Mouse (Mus musculus): ENCODE measurements around the gene Lipa. TPM values are rescaled to one million over a fixed set of nuclear protein-coding genes. Genes with fewer than 3 reads are reported as not detected.

Lipa gene
- polyA plus RNA-seq, 1 experiment from 2014 or later: 26.7 TPM

DNA sequence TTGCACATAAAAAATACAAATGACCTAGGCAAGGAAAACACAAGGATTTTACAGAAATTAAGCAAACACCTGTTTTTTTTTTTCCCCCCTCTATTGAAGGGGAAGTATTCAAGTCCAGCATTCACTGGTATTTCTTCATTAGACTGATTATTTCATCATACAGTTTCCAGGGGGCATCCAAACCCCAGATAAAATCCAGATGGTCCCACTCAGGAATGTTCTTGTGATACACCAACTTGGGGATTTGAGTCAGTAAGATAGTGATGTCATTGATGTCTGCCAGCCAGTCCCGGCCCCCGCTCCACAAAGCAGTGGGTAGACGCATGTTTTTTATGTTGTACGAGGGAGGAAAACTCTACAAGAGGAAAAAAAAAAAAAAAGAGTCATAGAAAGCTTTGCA is 33.4 kb downstream of the Lipa start:
- no peaks in the 10 kb centered on the region for H3K9me3 ChIP-seq (ENCODE audit: control insufficient read depth, low read length)
- H3K4me3 ChIP-seq (ENCODE audit: low read length): no peak overlapping the region
- H3K4me1 ChIP-seq (ENCODE audit: control insufficient read depth, insufficient read depth, low read length): no peaks in the 10 kb centered on the region
- no peak overlapping the region for H3K9ac ChIP-seq (ENCODE audit: low read depth, low read length)
- no peak overlapping the region for H3K4me2 ChIP-seq (replicated peaks; ENCODE audit: low read depth, low read length)
- H3K27me3 ChIP-seq (ENCODE audit: control insufficient read depth, insufficient read depth, low read length): no peaks in the 10 kb centered on the region
- ATAC-seq (ENCODE audit: low FRiP score, low TSS enrichment): no peak
- 90% methylated on average over 4 of the region's 4 CpGs for WGBS
- no peak overlapping the region for H3K27ac ChIP-seq (ENCODE audit: low read depth, low read length)
- peaks cover 2% of the 10 kb centered on the region; the same call in 1 of the 2 replicates for H3K36me3 ChIP-seq (ENCODE audit: control insufficient read depth, insufficient read depth, low read length)

DNA sequence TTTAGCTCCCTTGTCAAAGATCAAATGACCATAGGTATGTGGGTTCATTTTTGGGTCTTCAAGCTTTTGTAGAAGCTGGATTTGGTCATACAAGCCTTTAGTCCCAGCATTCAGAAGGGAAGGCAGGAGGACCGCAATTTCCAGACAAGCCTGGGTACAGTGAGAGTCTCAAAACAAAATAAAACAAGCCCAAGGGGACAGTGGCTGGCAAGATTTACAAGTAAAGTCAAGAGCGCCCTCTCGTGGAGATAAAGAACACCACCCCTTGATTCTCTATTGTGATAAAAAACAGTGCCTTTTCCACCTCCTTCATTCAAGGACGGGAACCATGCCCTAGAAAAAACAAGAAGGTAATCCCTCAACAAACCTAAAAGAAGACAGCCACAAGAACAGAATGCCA is 43.7 kb downstream of the Lipa start:
- H3K4me3 ChIP-seq (ENCODE audit: low read length): no peak overlapping the region
- H3K4me1 ChIP-seq (ENCODE audit: control insufficient read depth, insufficient read depth, low read length): no peaks in the 10 kb centered on the region
- H3K36me3 ChIP-seq (ENCODE audit: control insufficient read depth, insufficient read depth, low read length): no peaks in the 10 kb centered on the region
- ATAC-seq (ENCODE audit: low FRiP score, low TSS enrichment): no peak
- no peaks in the 10 kb centered on the region for H3K9me3 ChIP-seq (ENCODE audit: control insufficient read depth, low read length)
- H3K27me3 ChIP-seq (ENCODE audit: control insufficient read depth, insufficient read depth, low read length): no peaks in the 10 kb centered on the region
- H3K9ac ChIP-seq (ENCODE audit: low read depth, low read length): no peak overlapping the region
- H3K27ac ChIP-seq (ENCODE audit: low read depth, low read length): no peak overlapping the region
- no peak overlapping the region for H3K4me2 ChIP-seq (replicated peaks; ENCODE audit: low read depth, low read length)
- 16% methylated on average over 4 of the region's 4 CpGs for WGBS

GRCm38 (mm10) chr19:34474991-34475971 is 52.0 kb downstream of the Lipa start, which contains the start of gene Ch25h:
Ch25h (minus strand) TSS chr19:34475164.
- peak within 1 kb of the TSS; percentile 48 for H3K4me3 ChIP-seq (ENCODE audit: low read length)
- H3K27me3 ChIP-seq (ENCODE audit: control insufficient read depth, insufficient read depth, low read length): peaks cover 21% of the 10 kb centered on the region
- WGBS: 1% methylated on average over 35 of the region's 35 CpGs

DNA sequence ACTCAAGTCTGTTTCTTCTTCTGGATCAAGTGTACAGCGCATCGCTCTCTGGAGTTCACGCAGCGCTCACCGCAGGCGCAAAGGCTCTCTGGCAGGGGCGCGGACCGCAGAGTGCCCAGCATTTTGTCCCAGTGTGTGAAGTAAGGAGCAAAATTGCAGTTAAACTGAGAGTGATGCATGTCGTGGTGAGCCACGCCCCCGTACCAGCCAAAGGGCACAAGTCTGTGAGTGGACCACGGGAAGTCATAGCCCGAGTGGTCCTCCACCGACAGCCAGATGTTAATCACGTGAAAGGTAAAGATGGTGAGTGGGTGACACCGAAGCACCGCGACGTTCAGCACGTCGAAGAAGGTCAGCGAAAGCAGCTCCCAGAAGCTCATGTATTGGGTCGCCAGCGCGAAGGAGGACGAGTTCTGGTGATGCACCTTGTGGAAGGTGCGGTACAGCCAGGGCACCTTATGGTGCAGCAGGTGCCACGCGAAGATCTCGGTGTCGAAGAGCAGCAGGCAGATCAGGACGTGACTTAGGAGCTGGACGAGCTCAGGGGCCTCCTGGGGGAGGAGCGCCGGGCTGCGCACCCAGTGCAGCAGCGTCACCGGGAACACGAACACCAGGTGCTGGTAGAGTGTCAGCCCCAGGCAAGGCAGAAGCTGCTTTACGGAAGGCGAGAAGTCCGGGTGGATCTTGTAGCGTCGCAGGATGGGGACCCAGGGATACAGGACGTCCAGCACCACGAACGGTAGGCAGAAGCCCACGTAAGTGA is 52.9 kb downstream of the Lipa start:
- Histone ChIP-seq H3K27me3 (ENCODE audit: control insufficient read depth, insufficient read depth, low read length) (peaks cover 21% of the 10 kb centered on the region), H3K9ac (ENCODE audit: low read depth, low read length) (peak overlapping the region; percentile 9; the same call in 1 of the 2 replicates), H3K36me3 (ENCODE audit: control insufficient read depth, insufficient read depth, low read length) (no peaks in the 10 kb centered on the region), H3K9me3 (ENCODE audit: control insufficient read depth, low read length) (no peaks in the 10 kb centered on the region), H3K27ac (ENCODE audit: low read depth, low read length) (no peak overlapping the region), H3K4me1 (ENCODE audit: control insufficient read depth, insufficient read depth, low read length) (peaks cover 6% of the 10 kb centered on the region), H3K4me2 (replicated peaks; ENCODE audit: low read depth, low read length) (peak overlapping the region; percentile 71), H3K4me3 (ENCODE audit: low read length) (peak overlapping the region; percentile 48)
- ATAC-seq (ENCODE audit: low FRiP score, low TSS enrichment): peak; percentile 72
- WGBS: 5% methylated on average over 49 of the region's 49 CpGs

More at GRCm38 (mm10) chr19:34474991-34475971, 52.0 kb downstream of the Lipa start, which contains the start of gene Ch25h:
- H3K4me1 ChIP-seq (ENCODE audit: control insufficient read depth, insufficient read depth, low read length): peaks cover 6% of the 10 kb centered on the region
- H3K36me3 ChIP-seq (ENCODE audit: control insufficient read depth, insufficient read depth, low read length): no peaks in the 10 kb centered on the region
- ATAC-seq (ENCODE audit: low FRiP score, low TSS enrichment): peak; percentile 83
- peak within 1 kb of the TSS; percentile 47; the same call in 1 of the 2 replicates for H3K9ac ChIP-seq (ENCODE audit: low read depth, low read length)
- no peaks in the 10 kb centered on the region for H3K9me3 ChIP-seq (ENCODE audit: control insufficient read depth, low read length)
- peak within 1 kb of the TSS; percentile 71 for H3K4me2 ChIP-seq (replicated peaks; ENCODE audit: low read depth, low read length)
- H3K27ac ChIP-seq (ENCODE audit: low read depth, low read length): no peak within 1 kb of the TSS

GRCm38 (mm10) chr19:34471703-34472102 is 55.6 kb downstream of the Lipa start:
- no peaks in the 10 kb centered on the region for H3K36me3 ChIP-seq (ENCODE audit: control insufficient read depth, insufficient read depth, low read length)
- H3K27ac ChIP-seq (ENCODE audit: low read depth, low read length): no peak overlapping the region
- H3K9me3 ChIP-seq (ENCODE audit: control insufficient read depth, low read length): no peaks in the 10 kb centered on the region
- no peak overlapping the region for H3K4me2 ChIP-seq (replicated peaks; ENCODE audit: low read depth, low read length)
- ATAC-seq (ENCODE audit: low FRiP score, low TSS enrichment): no peak
- H3K27me3 ChIP-seq (ENCODE audit: control insufficient read depth, insufficient read depth, low read length): peaks cover 18% of the 10 kb centered on the region
- peaks cover 6% of the 10 kb centered on the region for H3K4me1 ChIP-seq (ENCODE audit: control insufficient read depth, insufficient read depth, low read length)
- WGBS: 80% methylated on average over 2 of the region's 2 CpGs
- no peak overlapping the region for H3K9ac ChIP-seq (ENCODE audit: low read depth, low read length)
- H3K4me3 ChIP-seq (ENCODE audit: low read length): no peak overlapping the region

- ATAC-seq (ENCODE audit: low FRiP score, low TSS enrichment): no peak
- Histone ChIP-seq H3K9me3 (ENCODE audit: control insufficient read depth, low read length) (no peaks in the 10 kb centered on the region), H3K27me3 (ENCODE audit: control insufficient read depth, insufficient read depth, low read length) (no peaks in the 10 kb centered on the region; the same call in 1 of the 2 replicates), H3K27ac (ENCODE audit: low read depth, low read length) (no peak overlapping the region), H3K9ac (ENCODE audit: low read depth, low read length) (no peak overlapping the region), H3K4me1 (ENCODE audit: control insufficient read depth, insufficient read depth, low read length) (no peaks in the 10 kb centered on the region), H3K4me2 (replicated peaks; ENCODE audit: low read depth, low read length) (no peak overlapping the region), H3K4me3 (ENCODE audit: low read length) (no peak overlapping the region), H3K36me3 (ENCODE audit: control insufficient read depth, insufficient read depth, low read length) (no peaks in the 10 kb centered on the region)
- WGBS: 44% methylated on average over 3 of the region's 3 CpGs
Measured at GRCm38 (mm10) chr19:34468794-34469193, 58.5 kb downstream of the Lipa start.

- Histone ChIP-seq H3K27ac (ENCODE audit: low read depth, low read length) (no peak overlapping the region), H3K36me3 (ENCODE audit: control insufficient read depth, insufficient read depth, low read length) (no peaks in the 10 kb centered on the region), H3K4me2 (replicated peaks; ENCODE audit: low read depth, low read length) (no peak overlapping the region), H3K4me3 (ENCODE audit: low read length) (no peak overlapping the region), H3K9me3 (ENCODE audit: control insufficient read depth, low read length) (no peaks in the 10 kb centered on the region), H3K27me3 (ENCODE audit: control insufficient read depth, insufficient read depth, low read length) (no peaks in the 10 kb centered on the region; the same call in 1 of the 2 replicates), H3K9ac (ENCODE audit: low read depth, low read length) (no peak overlapping the region), H3K4me1 (ENCODE audit: control insufficient read depth, insufficient read depth, low read length) (no peaks in the 10 kb centered on the region)
- no peak for ATAC-seq (ENCODE audit: low FRiP score, low TSS enrichment)
- 56% methylated on average over 6 of the region's 6 CpGs for WGBS
Measured at GRCm38 (mm10) chr19:34468216-34468615, 59.1 kb downstream of the Lipa start.

DNA sequence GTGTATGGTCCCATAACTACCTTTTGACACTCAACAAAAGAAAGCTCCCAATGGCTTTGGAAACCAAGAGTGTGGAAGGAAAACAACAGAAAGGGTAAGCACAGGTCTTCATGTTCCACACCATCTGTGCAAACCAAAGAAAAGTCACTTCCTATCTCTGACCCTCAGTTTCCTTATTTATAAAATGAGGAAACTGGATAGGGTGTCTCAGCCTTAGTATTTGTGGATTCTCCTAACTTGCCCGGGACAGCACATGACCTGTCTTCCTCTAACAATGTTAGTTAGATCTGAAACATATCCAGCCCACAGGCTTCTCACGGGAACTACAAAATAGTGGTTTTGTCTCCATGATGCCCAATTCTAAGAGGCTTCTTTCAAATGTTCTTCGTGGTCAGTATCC is 62.8 kb downstream of the Lipa start:
- no peak overlapping the region for H3K4me2 ChIP-seq (replicated peaks; ENCODE audit: low read depth, low read length)
- H3K36me3 ChIP-seq (ENCODE audit: control insufficient read depth, insufficient read depth, low read length): no peaks in the 10 kb centered on the region
- no peaks in the 10 kb centered on the region for H3K4me1 ChIP-seq (ENCODE audit: control insufficient read depth, insufficient read depth, low read length)
- no peak overlapping the region for H3K9ac ChIP-seq (ENCODE audit: low read depth, low read length)
- H3K4me3 ChIP-seq (ENCODE audit: low read length): no peak overlapping the region
- no peaks in the 10 kb centered on the region for H3K9me3 ChIP-seq (ENCODE audit: control insufficient read depth, low read length)
- 73% methylated on average over 3 of the region's 3 CpGs for WGBS
- no peak overlapping the region for H3K27ac ChIP-seq (ENCODE audit: low read depth, low read length)
- ATAC-seq (ENCODE audit: low FRiP score, low TSS enrichment): no peak
- no peaks in the 10 kb centered on the region for H3K27me3 ChIP-seq (ENCODE audit: control insufficient read depth, insufficient read depth, low read length)
